Mouse (Mus musculus) limb, embryonic 12.5 days (tissue): Measurements from ENCODE around the gene Wasf3. TPM values are rescaled to one million over a fixed set of nuclear protein-coding genes. Genes with fewer than 3 reads are reported as not detected.
"Not testable (repeated sequence)": the region's sequence is repeated elsewhere in the genome, so short reads cannot be mapped to it uniquely, and the experiment has no call there.

ENCODE experiments used
- ATAC-seq: fragments of 200-750 bp; cut with Nextera tagmentation; 2 replicates; pipeline ENCODE4 v1.8.0; 2017; ENCODE audit warnings: low read depth, moderate TSS enrichment; ENCODE audit not compliant: insufficient number of reproducible peaks, insufficient read depth, low FRiP score, low TSS enrichment
- H3K27ac ChIP-seq: fragments of 300-500 bp; sonication (generic); 2 replicates; pipeline ENCODE4 v1.5.1; 2016; ENCODE audit warnings: mild to moderate bottlenecking, moderate library complexity
- H3K27me3 ChIP-seq: fragments of 300-500 bp; sonication (generic); 2 replicates; pipeline ENCODE4 v1.6.1; 2016; ENCODE audit warnings: mild to moderate bottlenecking, moderate library complexity
- H3K36me3 ChIP-seq: fragments of 300-500 bp; sonication (generic); 2 replicates; pipeline ENCODE4 v1.6.1; 2016; ENCODE audit warnings: mild to moderate bottlenecking, moderate library complexity
- H3K4me1 ChIP-seq: fragments of 300-500 bp; sonication (generic); replicated peaks from 2 replicates; pipeline ENCODE4 v1.6.1; 2016
- H3K4me2 ChIP-seq: fragments of 300-500 bp; sonication (generic); 2 replicates; pipeline ENCODE4 v1.6.1; 2016; ENCODE audit warnings: mild to moderate bottlenecking, moderate library complexity
- H3K4me3 ChIP-seq: fragments of 300-500 bp; sonication (generic); replicated peaks from 2 replicates; pipeline ENCODE4 v1.5.1; 2016; ENCODE audit warnings: mild to moderate bottlenecking
- H3K9ac ChIP-seq: fragments of 300-500 bp; sonication (generic); replicated peaks from 2 replicates; pipeline ENCODE4 v1.6.1; 2016; ENCODE audit warnings: mild to moderate bottlenecking, moderate library complexity
- H3K9me3 ChIP-seq: fragments of 300-500 bp; sonication (generic); 2 replicates; pipeline ENCODE4 v1.6.1; 2016; ENCODE audit warnings: mild to moderate bottlenecking, moderate library complexity
- WGBS: fragments of 180-500 bp; shearing (Covaris S2); methylation state at CpG from one replicate; pipeline ENCODE4 v1.1.7; 2016; 5-methylcytosine and 5-hydroxymethylcytosine counted together
- polyA plus RNA-seq: library from polyadenylated mRNA; unstranded; fragments of >200 nt; fragmentation: Nextera tagmentation; extraction: Ambion mirVana; gene quantifications from 2 replicates; pipeline ENCODE4 v1.2.1, GENCODE M21; 2016

Gene Wasf3
- polyA plus RNA-seq, 1 experiment from 2014 or later = 4.6 TPM

DNA sequence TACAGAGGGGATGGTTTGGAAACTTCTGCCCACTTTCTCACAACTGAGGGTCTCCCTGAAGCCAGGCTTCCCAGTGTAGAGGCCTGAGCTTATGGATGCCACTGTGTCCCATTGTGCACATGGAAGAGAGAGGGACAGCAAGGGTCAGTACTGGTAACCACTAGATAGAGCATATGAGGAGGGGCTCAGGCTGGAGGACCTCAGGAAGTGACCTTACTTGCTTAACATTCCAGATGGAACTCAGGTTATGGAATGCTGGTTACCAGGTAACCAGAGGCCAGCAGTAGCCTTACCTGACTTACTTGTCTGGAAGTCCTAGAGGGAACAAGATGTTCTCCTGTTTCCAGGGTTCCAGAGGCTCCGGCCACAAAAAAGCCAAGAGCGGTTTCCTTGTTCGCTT, 96.9 kb downstream of the Wasf3 start, which contains the start of gene Gm6408:
Gene Gm6408 (plus strand): TSS at position 301 of the 400 bp plus-strand sequence.
- not testable (repeated sequence) for ATAC-seq, H3K4me1 ChIP-seq, H3K4me3 ChIP-seq, H3K36me3 ChIP-seq, H3K9ac ChIP-seq, H3K4me2 ChIP-seq, H3K9me3 ChIP-seq, H3K27ac ChIP-seq, H3K27me3 ChIP-seq
- 100% methylated on average over 3 of the region's 3 CpGs for WGBS

DNA sequence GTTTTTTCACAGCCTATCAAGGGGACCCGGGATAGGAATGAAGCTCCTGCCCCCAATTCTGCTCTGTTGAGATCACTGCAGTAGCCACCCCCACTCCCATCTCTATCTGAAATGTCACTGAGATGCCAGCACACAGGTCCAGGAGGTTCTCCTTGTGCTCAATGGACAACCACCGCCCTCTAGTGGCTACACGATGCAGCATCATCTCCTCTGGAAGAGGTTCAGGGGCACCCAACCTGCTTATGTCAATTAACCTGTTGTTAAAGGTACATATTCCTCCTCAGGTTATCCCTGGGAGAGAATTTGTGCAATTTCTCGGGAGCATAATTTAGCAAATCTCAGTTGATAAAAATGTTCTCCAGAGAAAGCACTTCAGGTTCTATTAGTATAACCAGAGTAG, 104.2 kb downstream of the Wasf3 start:
- not testable (repeated sequence) for H3K4me3 ChIP-seq, H3K4me1 ChIP-seq, H3K4me2 ChIP-seq, H3K27ac ChIP-seq, H3K9ac ChIP-seq, ATAC-seq, H3K27me3 ChIP-seq, H3K36me3 ChIP-seq, H3K9me3 ChIP-seq
- 12% methylated on average over 3 of the region's 4 CpGs for WGBS

DNA sequence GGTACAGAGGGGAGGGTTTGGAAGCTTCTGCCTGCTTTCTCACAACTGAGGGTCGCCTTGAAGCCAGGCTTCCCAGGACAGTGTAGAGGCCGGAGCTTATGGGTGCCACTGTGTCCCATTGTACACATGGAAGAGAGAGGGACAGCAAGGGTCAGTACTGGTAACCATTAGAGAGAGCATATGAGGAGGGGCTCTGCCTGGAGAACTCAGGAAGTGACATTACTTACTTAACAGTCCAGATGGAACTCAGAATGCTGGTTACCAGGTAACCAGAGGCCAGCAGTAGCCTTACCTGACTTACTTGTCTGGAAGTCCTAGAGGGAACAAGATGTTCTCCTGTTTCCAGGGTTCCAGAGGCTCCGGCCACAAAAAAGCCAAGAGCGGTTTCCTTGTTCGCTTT, 106.3 kb downstream of the Wasf3 start, which contains the start of gene Gm6370:
Gene Gm6370 (plus strand): TSS at position 301 of the 400 bp plus-strand sequence.
- WGBS = no CpG with 5 or more reads among the region's 5 CpGs
- H3K36me3 ChIP-seq, H3K4me3 ChIP-seq, H3K9me3 ChIP-seq, H3K27me3 ChIP-seq, H3K4me2 ChIP-seq, H3K4me1 ChIP-seq, H3K27ac ChIP-seq, ATAC-seq, H3K9ac ChIP-seq: not testable (repeated sequence)

- WGBS = no CpG with 5 or more reads among the region's 5 CpGs
- H3K4me2 ChIP-seq, H3K36me3 ChIP-seq, H3K27me3 ChIP-seq, H3K4me1 ChIP-seq, H3K4me3 ChIP-seq, H3K27ac ChIP-seq, H3K9ac ChIP-seq, ATAC-seq, H3K9me3 ChIP-seq: not testable (repeated sequence)
Measured at GRCm38 (mm10) chr5:146502099-146502498, 117.3 kb downstream of the Wasf3 start, which contains the start of gene 4930449I24Rik. TSS of gene 4930449I24Rik (plus strand) at chr5:146502399.

GRCm38 (mm10) chr5:146513823-146514222, 129.0 kb downstream of the Wasf3 start, which contains the start of gene Gm3402:
TSS of gene Gm3402 (plus strand) at chr5:146514123.
- not testable (repeated sequence) for H3K27ac ChIP-seq, H3K4me3 ChIP-seq, H3K27me3 ChIP-seq, H3K9ac ChIP-seq, H3K4me2 ChIP-seq, ATAC-seq, H3K36me3 ChIP-seq, H3K4me1 ChIP-seq, H3K9me3 ChIP-seq
- WGBS = 100% methylated on average over 1 of the region's 5 CpGs

Other genes starting within 250 kb of the Wasf3 start
- not detected in 2 replicates for gene Gm5565, start 224.4 kb upstream of the Wasf3 start, polyA plus RNA-seq
- not detected in 2 replicates for gene Gm6309, start 214.3 kb upstream of the Wasf3 start, polyA plus RNA-seq
- not detected in 2 replicates for gene 1700001J03Rik, start 199.7 kb upstream of the Wasf3 start, polyA plus RNA-seq
- gene Rnf6, start 163.4 kb upstream of the Wasf3 start, polyA plus RNA-seq = 29.4 and 29.9 TPM in 2 replicates
- 30.1 and 31.3 TPM in 2 replicates for gene Cdk8, start 153.8 kb upstream of the Wasf3 start, polyA plus RNA-seq
- not detected in 2 replicates for gene Gm6408, start 97.0 kb downstream of the Wasf3 start, polyA plus RNA-seq
- gene Gm6370, start 106.4 kb downstream of the Wasf3 start, polyA plus RNA-seq = not detected in 2 replicates
- gene 4930449I24Rik, start 117.4 kb downstream of the Wasf3 start, polyA plus RNA-seq = not detected in 2 replicates
- not detected in 2 replicates for gene Gm3402, start 129.1 kb downstream of the Wasf3 start, polyA plus RNA-seq
- not detected in 2 replicates for gene Gm3404, start 140.8 kb downstream of the Wasf3 start, polyA plus RNA-seq
- not detected in 2 replicates for gene Gm3409, start 152.7 kb downstream of the Wasf3 start, polyA plus RNA-seq
- gene Gm3415, start 171.2 kb downstream of the Wasf3 start, polyA plus RNA-seq = not detected in 2 replicates
- gene Gpr12, start 200.3 kb downstream of the Wasf3 start, polyA plus RNA-seq = 0.18 and 0.28 TPM in 2 replicates